Mouse (Mus musculus): ENCODE results near the gene Ptprh.

DNA sequence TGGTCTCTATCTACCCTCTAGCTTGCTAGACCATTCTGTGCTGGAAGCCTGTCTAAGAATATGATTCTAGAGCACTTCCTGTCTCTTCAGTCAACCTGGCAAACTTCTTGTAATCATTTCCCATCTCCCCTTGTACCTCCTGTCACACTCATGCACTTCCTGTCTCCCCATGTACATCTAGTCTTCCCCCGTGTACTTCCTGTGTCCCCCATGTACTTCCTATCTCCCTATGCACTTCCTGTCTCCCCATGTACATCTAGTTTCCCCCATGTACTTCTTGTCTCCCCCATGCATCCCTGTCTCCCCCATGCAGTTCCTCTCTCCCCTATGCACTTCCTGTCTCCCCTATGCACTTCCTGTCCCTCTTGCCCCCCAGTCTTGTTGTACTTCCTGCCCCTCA is 85.4 kb downstream of the Ptprh start:
- TF ChIP-seq GATA1 (IDR thresholded peaks at IDR 0.05; ENCODE audit: low read length) = no peak
- TF ChIP-seq TAL1 (IDR thresholded peaks at IDR 0.05; ENCODE audit: low read length) = no peak

Measured in erythroblast, embryonic 14.5 days (primary cell).